In genomic region chr12:36523515-36523914, GRCm38 (mm10) we compare ENCODE assay signal across 29 mouse cellular contexts.
DNase-seq lines count a peak whose midpoint lies in the region; ATAC-seq and TF ChIP-seq lines count a peak whose summit lies in the region.
"Had no signal": no experiment of that assay in that cellular context is flagged by ENCODE, and none has a peak within 500 bp of the region (broad histone marks: within the 10 kb centered on the region; RNA-seq: fewer than 3 reads in every experiment).

No protein-coding gene starts in this region.

- 86% methylated on average over 2 of the region's 2 CpGs for WGBS in kidney, embryonic 15.5 days
- 69% methylated on average over 2 of the region's 2 CpGs for WGBS in intestine, embryonic 14.5 days
- 25% methylated on average over 2 of the region's 2 CpGs for WGBS in small intestine, adult 2 months

- H3K9me3 ChIP-seq in kidney, embryonic 15.5 days (replicated peaks) = no peaks in the 10 kb centered on the region
- no peaks in the 10 kb centered on the region for H3K9me3 ChIP-seq in intestine, embryonic 14.5 days (ENCODE audit: control insufficient read depth, low read length)
- H3K9me3 ChIP-seq: embryonic facial prominence, embryonic 10.5 days; forebrain, embryonic 10.5 days; heart, embryonic 12.5 days; hindbrain, embryonic 10.5 days; limb, embryonic 13.5 days; midbrain, embryonic 13.5 days had no signal

- TF ChIP-seq CTCF in small intestine, adult 2 months (IDR thresholded peaks at IDR 0.05; ENCODE audit: extremely low read depth, insufficient read length, insufficient replicate concordance, low read depth, low read length) = no peak

- no peak overlapping the region for H3K9ac ChIP-seq in kidney, embryonic 15.5 days
- no peak overlapping the region for H3K9ac ChIP-seq in intestine, embryonic 14.5 days (ENCODE audit: low read length)
- H3K9ac ChIP-seq: forebrain, postnatal 0 days; heart, embryonic 12.5 days; limb, embryonic 13.5 days; liver, embryonic 14.5 days; lung, embryonic 14.5 days; midbrain, embryonic 13.5 days had no signal

- no peaks in the 10 kb centered on the region for H3K27me3 ChIP-seq in kidney, embryonic 15.5 days
- H3K27me3 ChIP-seq in intestine, embryonic 14.5 days (replicated peaks; ENCODE audit: control insufficient read depth, insufficient read depth, low read length) = no peaks in the 10 kb centered on the region
- no peaks in the 10 kb centered on the region for H3K27me3 ChIP-seq in small intestine, adult 2 months (ENCODE audit: control insufficient read depth, insufficient read depth, low read length)
- H3K27me3 ChIP-seq: heart, embryonic 12.5 days; limb, embryonic 13.5 days; midbrain, embryonic 13.5 days had no signal

- no peak for ATAC-seq in kidney, embryonic 15.5 days (replicated peaks; ENCODE audit: low FRiP score)
- peak; percentile 77; the same call in 1 of the 2 replicates for ATAC-seq in intestine, embryonic 14.5 days (replicated peaks; ENCODE audit: low FRiP score, low TSS enrichment, low read depth)
- ATAC-seq: forebrain, postnatal 0 days; hindbrain, postnatal 0 days; midbrain, embryonic 13.5 days had no signal

- no peak for TF ChIP-seq POLR2A in small intestine, adult 2 months (IDR thresholded peaks at IDR 0.05; ENCODE audit: low read depth, low read length)

- no peaks in the 10 kb centered on the region for H3K4me1 ChIP-seq in kidney, embryonic 15.5 days
- no peaks in the 10 kb centered on the region for H3K4me1 ChIP-seq in intestine, embryonic 14.5 days (replicated peaks; ENCODE audit: control insufficient read depth, insufficient read depth, low read length)
- H3K4me1 ChIP-seq in small intestine, adult 2 months (ENCODE audit: control insufficient read depth, insufficient read depth, insufficient read length, low read length) = peaks cover 4% of the 10 kb centered on the region; the same call in 1 of the 2 replicates
- H3K4me1 ChIP-seq: embryonic facial prominence, embryonic 10.5 days; forebrain, embryonic 10.5 days; hindbrain, embryonic 10.5 days; limb, embryonic 13.5 days; midbrain, embryonic 13.5 days had no signal

- DNase-seq in kidney, adult 18-20 months = peak; percentile 16
- no peak for DNase-seq in intestine, embryonic 14.5 days (ENCODE audit: low spot score)
- peak; percentile 8 for DNase-seq in kidney, postnatal 10 days
- DNase-seq in MN1 (ENCODE audit: low spot score) = no peak
- no peak for DNase-seq in adrenal gland, postnatal 10 days
- DNase-seq in right cerebral cortex, postnatal 25 days = no peak
- DNase-seq: adrenal gland, postnatal 36 days; cerebellum, adult 11 months; cerebellum, adult 9-11 months; forebrain, postnatal 0 days; gastrocnemius, postnatal 14 days; heart, adult 11 months; heart, postnatal 10 days; layer of hippocampus, postnatal 36 days; lung, embryonic 14.5 days; retina, postnatal 1 day; thymus, adult 2 months; thymus, postnatal 4 days had no signal

- H3K4me2 ChIP-seq in kidney, embryonic 15.5 days = no peak overlapping the region
- H3K4me2 ChIP-seq in intestine, embryonic 14.5 days (ENCODE audit: low read length) = no peak overlapping the region
- H3K4me2 ChIP-seq: heart, embryonic 12.5 days; limb, embryonic 13.5 days; lung, embryonic 14.5 days; midbrain, embryonic 13.5 days had no signal

- no peak overlapping the region for H3K27ac ChIP-seq in kidney, embryonic 15.5 days
- no peak overlapping the region for H3K27ac ChIP-seq in intestine, embryonic 14.5 days (ENCODE audit: low read depth)
- peak overlapping the region; percentile 89 for H3K27ac ChIP-seq in small intestine, adult 2 months (ENCODE audit: insufficient read depth, low read depth, low read length)
- H3K27ac ChIP-seq: embryonic facial prominence, embryonic 10.5 days; forebrain, embryonic 10.5 days; hindbrain, embryonic 10.5 days; hindbrain, postnatal 0 days; layer of hippocampus, adult 2 months; limb, embryonic 13.5 days; liver, embryonic 14.5 days; midbrain, embryonic 13.5 days had no signal

- H3K36me3 ChIP-seq in kidney, embryonic 15.5 days = no peaks in the 10 kb centered on the region
- H3K36me3 ChIP-seq in intestine, embryonic 14.5 days (ENCODE audit: control insufficient read depth, insufficient read depth, low read length) = no peaks in the 10 kb centered on the region
- H3K36me3 ChIP-seq in small intestine, adult 2 months (ENCODE audit: control insufficient read depth, insufficient read depth, low read length) = no peaks in the 10 kb centered on the region
- H3K36me3 ChIP-seq: embryonic facial prominence, embryonic 10.5 days; forebrain, embryonic 10.5 days; heart, embryonic 12.5 days; hindbrain, embryonic 10.5 days; limb, embryonic 13.5 days; midbrain, embryonic 13.5 days had no signal

- H3K4me3 ChIP-seq in kidney, embryonic 15.5 days (replicated peaks) = no peak overlapping the region
- no peak overlapping the region for H3K4me3 ChIP-seq in intestine, embryonic 14.5 days (ENCODE audit: low read depth, low read length)
- no peak overlapping the region for H3K4me3 ChIP-seq in small intestine, adult 2 months (ENCODE audit: low read depth, low read length)
- H3K4me3 ChIP-seq: embryonic facial prominence, embryonic 10.5 days; forebrain, embryonic 10.5 days; heart, embryonic 12.5 days; hindbrain, embryonic 10.5 days; layer of hippocampus, adult 2 months; limb, embryonic 13.5 days; midbrain, embryonic 13.5 days had no signal

Comparison
In these comparisons a context has a peak if more than half of its experiments do, and no peak if none do; other contexts are left out.
1. DNase-seq: peak in kidney, adult 18-20 months (single experiment) and kidney, postnatal 10 days (single experiment); none in intestine, embryonic 14.5 days (single experiment), MN1 (single experiment), adrenal gland, postnatal 10 days (single experiment) and right cerebral cortex, postnatal 25 days (single experiment).